Mouse (Mus musculus) kidney, postnatal 4 days (tissue): ENCODE measurements around the gene Mup16.
"Not testable (repeated sequence)": the region's sequence is repeated elsewhere in the genome, so short reads cannot be mapped to it uniquely, and the experiment has no call there.

Source experiments
- DNase-seq, 2 experiments: peaks; one replicate each; pipeline ENCODE4 v3.0.0; 2021; ENCODE audit warnings: mixed read lengths in 2 of 2

Mup16 gene

GRCm38 (mm10) chr4:61519431-61519830, at the start of gene Mup16:
Gene Mup16, minus strand, starts transcription at chr4:61519531.
- DNase-seq = not testable (repeated sequence)

- peak; percentile 47 to 50 for DNase-seq
These were observed 36.6 kb upstream of the Mup16 start for GRCm38 (mm10) chr4:61555887-61556286.
